Mouse (Mus musculus) liver, embryonic 13.5 days (tissue): ENCODE data around the gene Olfr1326-ps1. TPM values are rescaled to one million over a fixed set of nuclear protein-coding genes. Genes with fewer than 3 reads are reported as not detected.

Experiments
- ATAC-seq: fragments of 200-750 bp; cut with Nextera tagmentation; 2 replicates; pipeline ENCODE4 v1.8.0; 2017; ENCODE audit warnings: low read depth, mild to moderate bottlenecking, moderate number of reproducible peaks, moderate library complexity
- DNase-seq: peaks from one replicate; pipeline ENCODE4 v3.0.0; 2022
- H3K27ac ChIP-seq: fragments of 300-500 bp; sonication (generic); 2 replicates; pipeline ENCODE4 v1.5.1; 2015; ENCODE audit warnings: moderate library complexity, mild to moderate bottlenecking, inconsistent platforms
- H3K27me3 ChIP-seq: fragments of 300-500 bp; sonication (generic); 2 replicates; pipeline ENCODE4 v1.6.1; 2015; ENCODE audit warnings: mild to moderate bottlenecking, inconsistent platforms
- H3K36me3 ChIP-seq: fragments of 300-500 bp; sonication (generic); 2 replicates; pipeline ENCODE4 v1.6.1; 2015; ENCODE audit warnings: mild to moderate bottlenecking, inconsistent platforms
- H3K4me1 ChIP-seq: fragments of 300-500 bp; sonication (generic); replicated peaks from 2 replicates; pipeline ENCODE4 v1.6.1; 2015; ENCODE audit warnings: inconsistent platforms
- H3K4me2 ChIP-seq: fragments of 300-500 bp; sonication (generic); 2 replicates; pipeline ENCODE4 v1.6.1; 2015; ENCODE audit warnings: inconsistent platforms, mild to moderate bottlenecking, moderate library complexity
- H3K4me3 ChIP-seq: fragments of 300-500 bp; sonication (generic); replicated peaks from 2 replicates; pipeline ENCODE4 v1.5.1; 2015; ENCODE audit warnings: mild to moderate bottlenecking, inconsistent platforms
- H3K9ac ChIP-seq: fragments of 300-500 bp; sonication (generic); 2 replicates; pipeline ENCODE4 v1.6.1; 2015; ENCODE audit warnings: mild to moderate bottlenecking, inconsistent platforms
- H3K9me3 ChIP-seq: fragments of 300-500 bp; sonication (generic); replicated peaks from 2 replicates; pipeline ENCODE4 v1.6.1; 2016; ENCODE audit warnings: inconsistent platforms
- WGBS: fragments of 180-500 bp; shearing (Covaris S2); methylation state at CpG from one replicate; pipeline ENCODE4 v1.1.7; 2015; ENCODE audit not compliant: insufficient replicate concordance; 5-methylcytosine and 5-hydroxymethylcytosine counted together
- polyA plus RNA-seq: library from polyadenylated mRNA; unstranded; fragments of >200 nt; fragmentation: Nextera tagmentation; extraction: Ambion mirVana; gene quantifications from 2 replicates; pipeline ENCODE4 v1.2.1, GENCODE M21; 2015

Olfr1326-ps1 gene
- polyA plus RNA-seq: not detected in 2 replicates

DNA sequence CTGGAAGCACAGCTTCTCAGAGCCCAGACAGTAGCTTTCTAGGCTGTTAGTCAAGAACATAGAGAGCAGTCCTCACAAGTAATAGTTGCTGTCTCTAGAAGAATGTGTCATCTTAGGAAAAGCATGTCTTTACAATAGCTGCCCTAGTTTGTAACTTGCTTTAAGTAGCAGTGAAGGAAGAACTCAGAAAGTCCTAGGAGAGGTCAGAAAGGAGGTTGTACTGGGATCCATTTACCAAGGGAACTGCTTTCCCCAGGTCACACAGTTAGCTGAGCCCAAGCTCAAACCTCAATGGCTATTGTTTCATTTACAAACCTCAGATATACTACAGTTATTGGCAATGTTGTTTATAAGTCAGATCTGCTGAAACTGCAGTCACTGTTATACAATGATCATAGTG lies at the start of gene Olfr1326-ps1:
Gene Olfr1326-ps1, minus strand, starts transcription at position 101 of the 400 bp plus-strand sequence.
- no peak within 1 kb of the TSS for H3K4me3 ChIP-seq
- H3K27me3 ChIP-seq: no peaks in the 10 kb centered on the region
- ATAC-seq (no peak), DNase-seq (no peak)
- H3K4me2 ChIP-seq: no peak within 1 kb of the TSS
- H3K4me1 ChIP-seq: no peaks in the 10 kb centered on the region
- no peak within 1 kb of the TSS for H3K9ac ChIP-seq
- H3K36me3 ChIP-seq: no peaks in the 10 kb centered on the region
- H3K27ac ChIP-seq: no peak within 1 kb of the TSS
- H3K9me3 ChIP-seq: no peaks in the 10 kb centered on the region

DNA sequence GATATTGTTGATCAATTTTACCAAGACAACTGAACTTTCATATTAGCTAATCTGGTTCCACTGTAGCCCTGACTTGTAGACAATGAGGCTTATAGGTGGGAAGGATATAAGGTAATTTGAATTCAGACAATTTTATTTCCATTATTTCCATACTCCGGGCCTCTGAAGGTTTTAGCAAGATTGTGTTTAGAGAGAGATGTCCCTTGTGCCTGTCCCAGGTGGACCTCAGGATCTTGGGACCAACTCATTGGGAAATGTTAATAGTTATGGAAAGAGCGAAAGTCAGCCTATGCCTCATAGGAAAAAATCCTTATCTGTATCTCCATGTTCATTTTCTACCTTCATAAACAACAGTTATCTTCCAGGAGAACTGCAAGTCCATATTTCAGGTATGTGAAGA lies 17.7 kb upstream of the Olfr1326-ps1 start, which contains the start of gene Olfr1325:
Gene Olfr1325, plus strand, starts transcription at position 301 of the 400 bp plus-strand sequence.
- no peaks in the 10 kb centered on the region for H3K36me3 ChIP-seq
- 67% methylated on average over 2 of the region's 2 CpGs for WGBS
- H3K27me3 ChIP-seq: no peaks in the 10 kb centered on the region
- no peak for ATAC-seq
- no peaks in the 10 kb centered on the region for H3K9me3 ChIP-seq
- H3K9ac ChIP-seq: no peak within 1 kb of the TSS
- H3K4me2 ChIP-seq: no peak within 1 kb of the TSS
- no peak within 1 kb of the TSS for H3K4me3 ChIP-seq
- H3K4me1 ChIP-seq: no peaks in the 10 kb centered on the region
- H3K27ac ChIP-seq: no peak within 1 kb of the TSS
- DNase-seq: no peak

Other genes starting within 250 kb of the Olfr1326-ps1 start
- gene Plxna3, start 245.8 kb downstream of the Olfr1326-ps1 start, polyA plus RNA-seq: 1.2 and 1.3 TPM in 2 replicates
- 62.2 and 71.7 TPM in 2 replicates for gene Lage3, start 221.3 kb downstream of the Olfr1326-ps1 start, polyA plus RNA-seq
- gene Ubl4a, start 201.7 kb downstream of the Olfr1326-ps1 start, polyA plus RNA-seq: 39.8 and 47.2 TPM in 2 replicates
- gene Slc10a3, start 201.5 kb downstream of the Olfr1326-ps1 start, polyA plus RNA-seq: 8.2 and 8.4 TPM in 2 replicates
- 8.6 and 9.6 TPM in 2 replicates for gene Fam3a, start 181.6 kb downstream of the Olfr1326-ps1 start, polyA plus RNA-seq
- 20.2 and 22.3 TPM in 2 replicates for gene Ikbkg, start 181.6 kb downstream of the Olfr1326-ps1 start, polyA plus RNA-seq
- 51.6 and 54.5 TPM in 2 replicates for gene G6pdx, start 145.7 kb downstream of the Olfr1326-ps1 start, polyA plus RNA-seq
- not detected in 2 replicates for gene Gm6880, start 93.5 kb downstream of the Olfr1326-ps1 start, polyA plus RNA-seq
- gene Olfr1325, start 17.8 kb upstream of the Olfr1326-ps1 start, polyA plus RNA-seq: not detected in 2 replicates
- not detected in 2 replicates for gene Gm5640, start 70.7 kb upstream of the Olfr1326-ps1 start, polyA plus RNA-seq
- gene Gm6890, start 166.0 kb upstream of the Olfr1326-ps1 start, polyA plus RNA-seq: not detected in 2 replicates